Mouse (Mus musculus) small intestine, adult 2 months (tissue): Measurements from ENCODE around the gene Cnp. TPM values are rescaled to one million over a fixed set of nuclear protein-coding genes. Genes with fewer than 3 reads are reported as not detected.
A peak's percentile ranks its signal among the peaks of the same experiment; 100 is the strongest.
"Not testable (repeated sequence)": the region's sequence is repeated elsewhere in the genome, so short reads cannot be mapped to it uniquely, and the experiment has no call there.

Experiments used
- H3K27ac ChIP-seq: fragments of 200-500 bp; 2 replicates; pipeline ENCODE4 v1.5.1; 2012; ENCODE audit warnings: low read depth, low read length, control low read depth, inconsistent platforms; ENCODE audit not compliant: insufficient read depth
- H3K27me3 ChIP-seq: fragments of 200-500 bp; 2 replicates; pipeline ENCODE4 v1.6.1; 2012; ENCODE audit warnings: mild to moderate bottlenecking, moderate library complexity, low read length, inconsistent platforms; ENCODE audit not compliant: control insufficient read depth, insufficient read depth
- H3K36me3 ChIP-seq: fragments of 200-500 bp; 2 replicates; pipeline ENCODE4 v1.6.1; 2012; ENCODE audit warnings: mild to moderate bottlenecking, low read length, control low read depth, inconsistent platforms; ENCODE audit not compliant: control insufficient read depth, insufficient read depth
- H3K4me1 ChIP-seq: fragments of 200-500 bp; 2 replicates; pipeline ENCODE4 v1.6.1; 2012; ENCODE audit warnings: low read length, inconsistent platforms, mixed read lengths; ENCODE audit not compliant: control insufficient read depth, insufficient read depth, insufficient read length
- H3K4me3 ChIP-seq: fragments of 200-500 bp; 2 replicates; pipeline ENCODE4 v1.5.1; 2012; ENCODE audit warnings: low read depth, mild to moderate bottlenecking, control low read depth, inconsistent platforms, low read length, moderate library complexity
- CTCF ChIP-seq: fragments of 200-500 bp; IDR thresholded peaks from 2 replicates; pipeline ENCODE4 v1.5.1; 2012; ENCODE audit warnings: low read depth, mild to moderate bottlenecking, control low read depth, inconsistent platforms, low read length, moderate library complexity, mixed read lengths; ENCODE audit not compliant: insufficient replicate concordance, insufficient read length; ENCODE audit errors: extremely low read depth
- POLR2A ChIP-seq: fragments of 200-500 bp; IDR thresholded peaks from 2 replicates; pipeline ENCODE4 v1.6.1; 2012; ENCODE audit warnings: low read depth, mild to moderate bottlenecking, control low read depth, inconsistent platforms, low read length, moderate library complexity
- WGBS: fragments of 180-500 bp; shearing (Covaris S2); methylation state at CpG from one replicate; pipeline ENCODE4 v1.1.7; 2018; 5-methylcytosine and 5-hydroxymethylcytosine counted together
- polyA plus RNA-seq: library from polyadenylated mRNA; depleted of rRNA; stranded (reverse); fragments of >200 nt; gene quantifications from 2 replicates; pipeline ENCODE4 v1.2.3, GENCODE M21; 2012

The Cnp gene
- polyA plus RNA-seq, 1 experiment, result 19.4 TPM

GRCm38 (mm10) chr11:100577852-100578599 lies 3.3 kb downstream of the Cnp start:
- TF ChIP-seq CTCF (no peak), POLR2A (no peak)
- WGBS, result 72% methylated on average over 8 of the region's 8 CpGs
- H3K4me3 ChIP-seq, result no peak overlapping the region

DNA sequence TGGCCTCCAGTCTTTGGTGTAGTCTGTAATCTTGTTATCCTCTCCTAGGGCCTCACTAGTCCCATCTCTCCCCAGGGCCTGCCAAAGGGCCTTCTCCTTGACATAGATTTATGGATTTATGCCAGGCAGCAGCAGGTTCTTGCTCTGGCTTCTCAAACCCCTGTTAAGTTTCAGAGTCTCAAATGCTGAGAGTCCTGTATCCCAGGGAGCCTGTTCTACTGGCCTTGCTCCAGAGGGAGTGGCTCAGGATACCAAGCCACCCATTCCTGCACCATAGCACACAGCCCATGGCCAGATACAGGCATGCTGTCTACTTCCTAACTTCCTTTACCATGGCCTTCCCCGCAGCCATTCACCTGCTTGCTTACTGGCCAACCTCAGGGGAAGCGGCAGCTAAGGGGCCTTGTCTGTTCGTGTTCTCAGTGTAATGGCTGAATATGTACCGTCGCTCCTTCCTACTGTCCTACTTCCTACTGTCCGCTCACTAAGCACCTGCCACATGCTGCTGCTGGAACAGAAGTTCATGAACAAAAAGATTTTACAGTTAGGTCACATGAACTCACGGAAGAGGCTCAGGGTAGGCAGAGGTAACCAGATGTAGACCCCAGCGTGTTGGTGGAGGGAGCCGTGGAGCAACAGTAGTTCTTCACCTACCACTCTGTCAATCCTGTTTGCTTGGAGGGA lies 4.6 kb downstream of the Cnp start:
- Histone ChIP-seq H3K27me3 (no peaks in the 10 kb centered on the region), H3K27ac (no peak overlapping the region), H3K4me3 (no peak overlapping the region), H3K4me1 (peaks cover 15% of the 10 kb centered on the region), H3K36me3 (peaks cover 46% of the 10 kb centered on the region)
- WGBS, result 80% methylated on average over 9 of the region's 9 CpGs
- TF ChIP-seq CTCF (no peak), POLR2A (no peak)

More at GRCm38 (mm10) chr11:100577852-100578599, 3.3 kb downstream of the Cnp start:
- peaks cover 11% of the 10 kb centered on the region for H3K4me1 ChIP-seq
- no peaks in the 10 kb centered on the region for H3K27me3 ChIP-seq
- H3K27ac ChIP-seq, result no peak overlapping the region
- peaks cover 35% of the 10 kb centered on the region for H3K36me3 ChIP-seq

DNA sequence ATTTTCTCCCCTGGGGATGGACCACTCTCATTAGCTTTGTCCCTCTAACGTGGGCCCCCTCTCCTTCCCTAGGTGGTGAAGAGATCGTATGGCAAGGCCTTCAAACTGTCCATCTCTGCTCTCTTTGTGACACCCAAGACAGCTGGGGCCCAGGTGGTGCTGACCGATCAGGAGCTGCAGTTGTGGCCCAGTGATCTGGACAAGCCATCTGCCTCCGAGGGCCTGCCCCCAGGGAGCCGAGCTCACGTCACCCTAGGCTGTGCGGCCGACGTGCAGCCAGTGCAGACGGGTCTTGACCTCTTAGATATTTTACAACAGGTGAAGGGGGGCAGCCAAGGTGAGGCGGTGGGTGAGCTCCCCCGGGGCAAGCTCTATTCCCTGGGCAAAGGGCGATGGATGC lies 5.6 kb downstream of the Cnp start:
- Histone ChIP-seq H3K27ac (no peak overlapping the region), H3K36me3 (peaks cover 56% of the 10 kb centered on the region), H3K4me3 (no peak overlapping the region), H3K27me3 (no peaks in the 10 kb centered on the region), H3K4me1 (peaks cover 15% of the 10 kb centered on the region)
- WGBS, result 92% methylated on average over 13 of the region's 13 CpGs
- TF ChIP-seq POLR2A (no peak), CTCF (no peak)

- Histone ChIP-seq H3K27ac (no peak overlapping the region; the same call in 1 of the 2 replicates), H3K4me1 (peaks cover 9% of the 10 kb centered on the region), H3K36me3 (peaks cover 69% of the 10 kb centered on the region), H3K4me3 (no peak overlapping the region), H3K27me3 (no peaks in the 10 kb centered on the region)
- WGBS, result 29% methylated on average over 4 of the region's 4 CpGs
- no peak for TF ChIP-seq POLR2A
- TF ChIP-seq CTCF, result no peak
Measured at GRCm38 (mm10) chr11:100581756-100582155, 7.1 kb downstream of the Cnp start.

DNA sequence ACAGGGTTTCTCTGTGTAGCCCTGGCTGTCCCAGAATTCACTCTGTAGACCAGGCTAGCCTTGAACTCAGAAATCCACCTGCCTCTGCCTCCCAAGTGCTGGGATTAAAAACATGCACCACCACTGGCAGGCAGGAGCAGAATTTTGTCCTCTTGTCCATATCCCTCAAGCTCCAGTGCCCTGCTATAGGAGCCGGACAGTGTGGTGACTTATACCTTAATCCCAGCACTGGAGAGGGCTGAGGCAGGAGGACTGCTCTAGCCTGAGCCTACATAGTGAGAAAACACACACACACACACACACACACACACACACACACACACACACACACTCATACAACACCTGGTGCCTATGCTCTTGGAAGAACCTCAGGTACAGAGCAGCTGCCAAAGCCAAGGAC lies 7.7 kb downstream of the Cnp start:
- not testable (repeated sequence) for H3K27me3 ChIP-seq, H3K4me3 ChIP-seq, H3K4me1 ChIP-seq
- 90% methylated on average over 1 of the region's 1 CpGs for WGBS
- H3K36me3 ChIP-seq, result peaks cover 73% of the 10 kb centered on the region
- peak overlapping the region; percentile 6 for H3K27ac ChIP-seq

DNA sequence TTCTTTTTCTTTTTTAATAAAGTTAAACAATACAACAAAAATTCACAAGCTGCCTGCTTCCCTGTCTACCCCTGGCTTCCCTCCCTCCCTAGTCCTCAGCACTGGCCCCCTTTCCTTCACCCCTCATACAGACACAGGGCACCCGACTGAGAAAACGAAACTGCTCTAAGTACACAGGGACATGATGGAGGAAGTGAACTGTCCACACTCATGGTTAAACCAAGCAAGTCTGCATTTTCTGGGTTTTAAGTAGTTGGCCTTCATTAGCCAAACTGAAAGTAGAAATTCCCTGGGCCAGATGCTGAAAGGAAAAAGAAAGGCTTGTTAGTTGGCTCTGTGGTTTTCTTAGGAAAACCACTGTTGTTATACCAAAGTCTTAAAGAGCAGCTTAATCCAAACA lies 8.1 kb downstream of the Cnp start:
- 38% methylated on average over 2 of the region's 2 CpGs for WGBS
- H3K4me3 ChIP-seq, result no peak overlapping the region
- peaks cover 7% of the 10 kb centered on the region for H3K4me1 ChIP-seq
- no peaks in the 10 kb centered on the region for H3K27me3 ChIP-seq
- peak overlapping the region; percentile 6; the same call in 1 of the 2 replicates for H3K27ac ChIP-seq
- H3K36me3 ChIP-seq, result peaks cover 77% of the 10 kb centered on the region
- TF ChIP-seq CTCF, result no peak
- TF ChIP-seq POLR2A, result no peak

GRCm38 (mm10) chr11:100584561-100584961 lies 9.9 kb downstream of the Cnp start:
- H3K36me3 ChIP-seq, result peaks cover 85% of the 10 kb centered on the region
- TF ChIP-seq POLR2A (no peak), CTCF (no peak)
- H3K4me1 ChIP-seq, result peaks cover 12% of the 10 kb centered on the region; the same call in 1 of the 2 replicates
- no peaks in the 10 kb centered on the region for H3K27me3 ChIP-seq
- H3K4me3 ChIP-seq, result peak overlapping the region; percentile 38
- H3K27ac ChIP-seq, result peak overlapping the region; percentile 53
- 79% methylated on average over 7 of the region's 7 CpGs for WGBS
